In the genomic region with DNA sequence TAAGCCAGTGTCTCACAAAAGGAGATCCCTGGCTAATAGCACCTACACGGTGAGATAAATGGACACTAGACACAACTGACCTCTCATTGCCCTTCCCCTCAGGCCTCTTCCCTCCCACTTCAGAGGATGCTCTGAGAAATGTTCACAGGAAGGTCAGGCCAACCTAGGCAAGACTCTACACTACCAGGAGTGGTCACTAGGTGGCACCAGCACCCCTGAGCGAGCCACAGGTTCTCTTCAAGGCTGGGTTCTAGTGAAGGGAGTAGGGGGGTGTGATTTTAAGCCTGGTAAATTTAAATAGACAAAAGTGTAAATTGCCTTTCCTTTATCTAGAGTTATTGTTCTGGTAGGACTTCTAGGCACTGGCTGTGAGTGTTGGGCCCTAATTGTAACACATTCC, we compare ENCODE assay signal across 9 mouse cellular contexts.
DNase-seq lines count a peak whose midpoint lies in the region; ATAC-seq lines count a peak whose summit lies in the region.
"Had no signal": no experiment of that assay in that cellular context is flagged by ENCODE, and none has a peak within 500 bp of the region (broad histone marks: within the 10 kb centered on the region; RNA-seq: fewer than 3 reads in every experiment).

No protein-coding gene starts in this region.

- intact Hi-C loops in heart, postnatal 14 days (cut with DNase I), result loop anchor here (1.0 to 10.0 kb wide), 2 partner anchors 99 to 140 kb away; no protein-coding TSS in a partner anchor

- H3K9me3 ChIP-seq in heart, embryonic 11.5 days (replicated peaks; ENCODE audit: control insufficient read depth, low read length), result no peaks in the 10 kb centered on the region
- no peaks in the 10 kb centered on the region for H3K9me3 ChIP-seq in embryonic facial prominence, embryonic 14.5 days (ENCODE audit: control insufficient read depth, low read length)
- H3K9me3 ChIP-seq: lung, embryonic 15.5 days had no signal

- no peaks in the 10 kb centered on the region for H3K27me3 ChIP-seq in heart, embryonic 11.5 days (ENCODE audit: control insufficient read depth, insufficient read depth, low read length)
- H3K27me3 ChIP-seq in embryonic facial prominence, embryonic 14.5 days (replicated peaks; ENCODE audit: control insufficient read depth, insufficient read depth, low read length), result no peaks in the 10 kb centered on the region
- H3K27me3 ChIP-seq: lung, embryonic 15.5 days had no signal

- H3K9ac ChIP-seq in heart, embryonic 11.5 days (ENCODE audit: low read depth, low read length), result no peak overlapping the region
- H3K9ac ChIP-seq in embryonic facial prominence, embryonic 14.5 days (ENCODE audit: low read depth, low read length), result no peak overlapping the region
- H3K9ac ChIP-seq: lung, embryonic 15.5 days had no signal

- no peak overlapping the region for H3K4me2 ChIP-seq in heart, embryonic 11.5 days
- no peak overlapping the region for H3K4me2 ChIP-seq in embryonic facial prominence, embryonic 14.5 days (ENCODE audit: low read depth, low read length)
- H3K4me2 ChIP-seq: lung, embryonic 15.5 days had no signal

- H3K36me3 ChIP-seq in heart, embryonic 11.5 days (ENCODE audit: control insufficient read depth, insufficient read depth, low read length), result no peaks in the 10 kb centered on the region
- H3K36me3 ChIP-seq in embryonic facial prominence, embryonic 14.5 days (ENCODE audit: control insufficient read depth, insufficient read depth, low read length), result no peaks in the 10 kb centered on the region
- H3K36me3 ChIP-seq: lung, embryonic 15.5 days had no signal

- ATAC-seq in heart, embryonic 11.5 days (replicated peaks; ENCODE audit: insufficient number of reproducible peaks, low FRiP score, low TSS enrichment), result no peak
- ATAC-seq in embryonic facial prominence, embryonic 14.5 days (ENCODE audit: low read depth), result no peak
- ATAC-seq in megakaryocyte progenitor cell, adult 5-6 weeks (replicated peaks; ENCODE audit: poor library complexity), result peak; percentile 94

- DNase-seq in heart, adult 11 months, result peak; percentile 92
- peak; percentile 74 to 79 for DNase-seq in adrenal gland, postnatal 36 days
- peak; percentile 42 for DNase-seq in embryonic facial prominence, embryonic 14.5 days (ENCODE audit: low spot score)
- peak; percentile 66 to 85 for DNase-seq in heart, postnatal 14 days
- DNase-seq in layer of hippocampus, postnatal 10 days (ENCODE audit: low spot score in 2 of 2), result peak; percentile 82 to 84
- peak; percentile 22 for DNase-seq in spleen, adult 12 weeks (ENCODE audit: low spot score)

- no peak overlapping the region for H3K4me3 ChIP-seq in heart, embryonic 11.5 days (ENCODE audit: low read depth, low read length)
- no peak overlapping the region for H3K4me3 ChIP-seq in embryonic facial prominence, embryonic 14.5 days (ENCODE audit: low read depth, low read length)
- H3K4me3 ChIP-seq: lung, embryonic 15.5 days had no signal

- no peaks in the 10 kb centered on the region for H3K4me1 ChIP-seq in heart, embryonic 11.5 days (ENCODE audit: control insufficient read depth, insufficient read depth, low read length)
- no peaks in the 10 kb centered on the region for H3K4me1 ChIP-seq in embryonic facial prominence, embryonic 14.5 days (ENCODE audit: control insufficient read depth, insufficient read depth, low read length)
- H3K4me1 ChIP-seq: lung, embryonic 15.5 days had no signal

- H3K27ac ChIP-seq in heart, embryonic 11.5 days (ENCODE audit: low read depth, low read length), result no peak overlapping the region
- no peak overlapping the region for H3K27ac ChIP-seq in embryonic facial prominence, embryonic 14.5 days (replicated peaks; ENCODE audit: low read depth, low read length)
- H3K27ac ChIP-seq: lung, embryonic 15.5 days had no signal

- WGBS in heart, embryonic 11.5 days (ENCODE audit: insufficient replicate concordance), result 10% methylated on average over 2 of the region's 2 CpGs
- 4% methylated on average over 2 of the region's 2 CpGs for WGBS in embryonic facial prominence, embryonic 14.5 days

Comparison
In these comparisons a context has a peak if more than half of its experiments do, and no peak if none do; other contexts are left out.
1. DNase-seq: peak in every context shown above with its lines; median percentile 92 in heart, adult 11 months; 83 in layer of hippocampus, postnatal 10 days; 76 in adrenal gland, postnatal 36 days; 76 in heart, postnatal 14 days; 42 in embryonic facial prominence, embryonic 14.5 days; 22 in spleen, adult 12 weeks.